8 mouse cellular contexts compared by ENCODE assay signal in the genomic region with DNA sequence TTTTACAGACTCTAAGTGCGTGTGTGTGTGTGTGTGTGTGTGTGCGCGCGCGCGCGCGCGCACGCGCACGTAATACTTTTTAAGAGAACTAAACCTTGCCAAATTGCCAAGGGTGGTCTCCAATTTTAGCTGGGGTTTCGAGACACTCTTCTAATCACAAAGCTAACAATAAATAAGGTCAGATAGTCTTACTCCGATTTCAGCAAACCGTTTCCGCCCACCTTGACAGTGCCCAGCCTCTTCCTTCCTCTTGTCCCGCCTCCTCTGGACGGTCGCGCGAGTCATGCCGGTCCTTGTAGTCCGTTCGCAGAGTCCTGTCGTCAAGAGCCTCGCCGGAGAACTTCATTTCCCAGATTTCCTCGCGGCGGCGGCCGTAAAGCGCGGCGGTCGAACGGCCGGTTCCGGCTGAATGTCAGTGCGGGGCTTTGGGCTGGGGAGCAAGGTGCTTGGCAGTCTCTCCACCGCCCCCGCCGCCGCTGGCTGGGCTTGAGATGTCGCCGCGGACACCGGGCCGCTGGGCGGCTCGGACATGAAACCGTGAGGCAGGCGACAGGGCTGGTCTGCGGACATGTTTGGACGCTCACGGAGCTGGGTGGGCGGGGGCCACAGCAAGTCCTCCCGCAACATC. TPM values are rescaled to one million over a fixed set of nuclear protein-coding genes. Genes with fewer than 3 reads are reported as not detected.
DNase-seq lines count a peak whose midpoint lies in the region; ATAC-seq lines count a peak whose summit lies in the region.

A gene (plus strand): TSS at position 345 of the 628 bp plus-strand sequence.

- H3K27ac ChIP-seq in hindbrain, embryonic 16.5 days (ENCODE audit: low read depth, low read length) = peak within 1 kb of the TSS; percentile 48
- H3K27ac ChIP-seq in macrophage = 0 out of 2 replicates have a peak within 1 kb of the TSS, but pooled peaks have one; percentile 21

- peak; percentile 90 for DNase-seq in WW6 (ENCODE audit: low read depth, low spot score)
- DNase-seq in cerebellum, postnatal 4 days (ENCODE audit: low spot score in 2 of 2) = peak; percentile 91 to 95
- peak; percentile 98 for DNase-seq in gastrocnemius, adult 18-20 months (ENCODE audit: low spot score)
- DNase-seq in left cerebral cortex, adult 18-20 months (ENCODE audit: low spot score in 2 of 2) = peak; percentile 96 to 98
- DNase-seq in right cerebral cortex, adult 18-20 months = peak; percentile 97
- peak; percentile 91 for DNase-seq in urinary bladder, postnatal 10 days (ENCODE audit: low spot score)

- no peaks in the 10 kb centered on the region for H3K27me3 ChIP-seq in hindbrain, embryonic 16.5 days (replicated peaks; ENCODE audit: control insufficient read depth, insufficient read depth, low read length)

- peaks cover 33% of the 10 kb centered on the region for H3K4me1 ChIP-seq in hindbrain, embryonic 16.5 days (ENCODE audit: control insufficient read depth, insufficient read depth, low read depth, low read length)

- H3K4me2 ChIP-seq in hindbrain, embryonic 16.5 days (ENCODE audit: low read length) = peak within 1 kb of the TSS; percentile 77

- peak; percentile 91 for ATAC-seq in hindbrain, embryonic 16.5 days

- H3K9ac ChIP-seq in hindbrain, embryonic 16.5 days (ENCODE audit: low read depth, low read length) = peak within 1 kb of the TSS; percentile 91

- under 1% methylated on average over 58 of the region's 58 CpGs for WGBS in hindbrain, embryonic 16.5 days
- under 1% methylated on average over 54 of the region's 58 CpGs for WGBS in macrophage (ENCODE audit: missing documents)

- H3K79me2 ChIP-seq in macrophage (ENCODE audit: inconsistent target) = peaks cover 30% of the 10 kb centered on the region; the same call in 1 of the 2 replicates

- H3K36me3 ChIP-seq in hindbrain, embryonic 16.5 days (ENCODE audit: control insufficient read depth, insufficient read depth, low read length) = no peaks in the 10 kb centered on the region
- H3K36me3 ChIP-seq in macrophage (ENCODE audit: inconsistent target) = no peaks in the 10 kb centered on the region

- peak within 1 kb of the TSS; percentile 91 for H3K4me3 ChIP-seq in hindbrain, embryonic 16.5 days (ENCODE audit: low read length)
- peak within 1 kb of the TSS; percentile 63 for H3K4me3 ChIP-seq in macrophage (ENCODE audit: inconsistent target)

- H3K9me3 ChIP-seq in hindbrain, embryonic 16.5 days (ENCODE audit: control insufficient read depth, low read length) = no peaks in the 10 kb centered on the region

RNA-seq across cellular contexts. Expression of the gene that starts here (rescaled TPM):
- total RNA-seq in gastrocnemius, adult 18-20 months (2021) = 10 to 100 TPM; 64.0 to 67.3 TPM
- 60.7 and 66.7 TPM in 2 replicates for polyA plus RNA-seq in hindbrain, embryonic 16.5 days (2015; fragmentation: Nextera tagmentation; extraction: Ambion mirVana)
- 10 to 100 TPM; 98.0 to 98.1 TPM for total RNA-seq in left cerebral cortex, adult 18-20 months (2021)
- total RNA-seq in macrophage (2018; cell fraction: chromatin; rRNA removed) = 100 to 1,000 TPM in 1 of 26 experiments, 10 to 100 TPM in 25; 42.5 to 110 (median 67.5) TPM
- 10 to 100 TPM; 12.7 to 20.3 (median 16.0) TPM for total RNA-seq in macrophage (2018; cell fraction: cytosol; rRNA removed)
- total RNA-seq in macrophage (2018; cell fraction: nucleus; rRNA removed) = 10 to 100 TPM; 20.5 to 61.0 (median 36.8) TPM
- 9.0 to 13.9 TPM (median 12.7 TPM) in 3 replicates for polyA plus RNA-seq in macrophage (2018)

Comparison
In these comparisons a context has a peak if more than half of its experiments do, and no peak if none do; other contexts are left out.
1. Peak in every context shown above with its lines: DNase-seq, ATAC-seq, H3K4me3 ChIP-seq and H3K27ac ChIP-seq.